Mouse (Mus musculus): ENCODE results near the gene St5. TPM values are rescaled to one million over a fixed set of nuclear protein-coding genes. Genes with fewer than 3 reads are reported as not detected.

The St5 gene
- 18.8 and 21.7 TPM in 2 replicates for polyA plus RNA-seq (2015; fragmentation: Nextera tagmentation; extraction: Ambion mirVana)

- peak; percentile 98 for ATAC-seq
- Histone ChIP-seq H3K9me3 (no peaks in the 10 kb centered on the region), H3K36me3 (no peaks in the 10 kb centered on the region), H3K27me3 (0 out of 2 replicates have a peak, but pooled peaks cover 7% of the 10 kb centered on the region), H3K4me2 (replicated peaks) (peak within 1 kb of the TSS; percentile 74), H3K27ac (peak within 1 kb of the TSS; percentile 70), H3K4me1 (replicated peaks) (peaks cover 6% of the 10 kb centered on the region; the same call in 1 of the 2 replicates), H3K4me3 (replicated peaks) (peak within 1 kb of the TSS; percentile 68), H3K9ac (replicated peaks) (peak within 1 kb of the TSS; percentile 78)
- WGBS: under 1% methylated on average over 61 of the region's 61 CpGs
Observed at GRCm38 (mm10) chr7:109703190-109704015, at the start of gene St5, which contains the start of gene Akip1. St5 (minus strand) TSS chr7:109703605. Akip1 (plus strand) TSS chr7:109703690.

- H3K9me3 ChIP-seq: no peaks in the 10 kb centered on the region
- H3K4me2 ChIP-seq (replicated peaks): peak within 1 kb of the TSS; percentile 93
- WGBS: under 1% methylated on average over 74 of the region's 74 CpGs
- ATAC-seq: peak; percentile 95
- H3K9ac ChIP-seq (replicated peaks): peak within 1 kb of the TSS; percentile 97
- no peaks in the 10 kb centered on the region for H3K27me3 ChIP-seq
- peaks cover 5% of the 10 kb centered on the region for H3K36me3 ChIP-seq
- H3K4me3 ChIP-seq (replicated peaks): peak within 1 kb of the TSS; percentile 91
- H3K4me1 ChIP-seq (replicated peaks): peaks cover 25% of the 10 kb centered on the region
- H3K27ac ChIP-seq: peak within 1 kb of the TSS; percentile 87
Observed at GRCm38 (mm10) chr7:109752008-109752925, 48.9 kb upstream of the St5 start, which contains the start of gene Tmem9b. Tmem9b (minus strand) TSS chr7:109752875.

- peak overlapping the region; percentile 91 for H3K4me3 ChIP-seq (replicated peaks)
- no peaks in the 10 kb centered on the region for H3K9me3 ChIP-seq
- H3K36me3 ChIP-seq: peaks cover 6% of the 10 kb centered on the region
- ATAC-seq: peak; percentile 40
- 3% methylated on average over 13 of the region's 13 CpGs for WGBS
- H3K27me3 ChIP-seq: no peaks in the 10 kb centered on the region
- H3K27ac ChIP-seq: peak overlapping the region; percentile 87
- peaks cover 25% of the 10 kb centered on the region for H3K4me1 ChIP-seq (replicated peaks)
- H3K9ac ChIP-seq (replicated peaks): peak overlapping the region; percentile 97
- peak overlapping the region; percentile 93 for H3K4me2 ChIP-seq (replicated peaks)
Observed at GRCm38 (mm10) chr7:109751427-109752007, 48.1 kb upstream of the St5 start.

- Histone ChIP-seq H3K27me3 (no peaks in the 10 kb centered on the region), H3K36me3 (peaks cover 39% of the 10 kb centered on the region), H3K4me3 (replicated peaks) (no peak overlapping the region), H3K4me1 (replicated peaks) (peaks cover 14% of the 10 kb centered on the region), H3K9me3 (no peaks in the 10 kb centered on the region), H3K4me2 (replicated peaks) (no peak overlapping the region), H3K27ac (no peak overlapping the region), H3K9ac (replicated peaks) (no peak overlapping the region)
- WGBS: 65% methylated on average over 1 of the region's 1 CpGs
- no peak for ATAC-seq
Observed at GRCm38 (mm10) chr7:109747747-109748146, 44.3 kb upstream of the St5 start.

GRCm38 (mm10) chr7:109741703-109742102, 38.3 kb upstream of the St5 start:
- no peak for ATAC-seq
- Histone ChIP-seq H3K4me3 (replicated peaks) (no peak overlapping the region), H3K9ac (replicated peaks) (no peak overlapping the region), H3K4me2 (replicated peaks) (no peak overlapping the region), H3K9me3 (no peaks in the 10 kb centered on the region), H3K4me1 (replicated peaks) (no peaks in the 10 kb centered on the region), H3K36me3 (peaks cover 82% of the 10 kb centered on the region), H3K27ac (no peak overlapping the region), H3K27me3 (no peaks in the 10 kb centered on the region)
- 90% methylated on average over 4 of the region's 4 CpGs for WGBS

- 92% methylated on average over 1 of the region's 1 CpGs for WGBS
- H3K4me2 ChIP-seq (replicated peaks): no peak overlapping the region
- H3K9ac ChIP-seq (replicated peaks): no peak overlapping the region
- H3K36me3 ChIP-seq: peaks cover 82% of the 10 kb centered on the region
- no peaks in the 10 kb centered on the region for H3K4me1 ChIP-seq (replicated peaks)
- no peak for ATAC-seq
- H3K27ac ChIP-seq: no peak overlapping the region
- H3K4me3 ChIP-seq (replicated peaks): no peak overlapping the region
- H3K9me3 ChIP-seq: no peaks in the 10 kb centered on the region
- no peaks in the 10 kb centered on the region for H3K27me3 ChIP-seq
Observed at GRCm38 (mm10) chr7:109741060-109741459, 37.7 kb upstream of the St5 start.

- H3K27ac ChIP-seq: no peak overlapping the region
- H3K9me3 ChIP-seq: no peaks in the 10 kb centered on the region
- 94% methylated on average over 5 of the region's 5 CpGs for WGBS
- H3K4me1 ChIP-seq (replicated peaks): no peaks in the 10 kb centered on the region
- no peak overlapping the region for H3K9ac ChIP-seq (replicated peaks)
- no peaks in the 10 kb centered on the region for H3K27me3 ChIP-seq
- no peak overlapping the region for H3K4me2 ChIP-seq (replicated peaks)
- peaks cover 84% of the 10 kb centered on the region for H3K36me3 ChIP-seq
- ATAC-seq: no peak
- H3K4me3 ChIP-seq (replicated peaks): no peak overlapping the region
Observed at GRCm38 (mm10) chr7:109739822-109740370, 36.5 kb upstream of the St5 start.

- Histone ChIP-seq H3K4me3 (replicated peaks) (no peak overlapping the region), H3K27me3 (no peaks in the 10 kb centered on the region), H3K9ac (replicated peaks) (no peak overlapping the region), H3K27ac (no peak overlapping the region), H3K36me3 (peaks cover 49% of the 10 kb centered on the region), H3K4me2 (replicated peaks) (no peak overlapping the region), H3K9me3 (no peaks in the 10 kb centered on the region), H3K4me1 (replicated peaks) (no peaks in the 10 kb centered on the region)
- ATAC-seq: no peak
- WGBS: 93% methylated on average over 4 of the region's 4 CpGs
Observed at GRCm38 (mm10) chr7:109734806-109735205, 31.4 kb upstream of the St5 start.

GRCm38 (mm10) chr7:109731626-109732025, 28.2 kb upstream of the St5 start, which contains the start of gene Ascl3:
Ascl3 (minus strand) TSS chr7:109731726.
- H3K27ac ChIP-seq: no peak within 1 kb of the TSS
- WGBS: 88% methylated on average over 5 of the region's 5 CpGs
- no peak within 1 kb of the TSS for H3K9ac ChIP-seq (replicated peaks)

GRCm38 (mm10) chr7:109723697-109724096, 20.3 kb upstream of the St5 start, which contains the start of gene BC051019:
BC051019 (minus strand) TSS chr7:109723850.
- H3K9me3 ChIP-seq: no peaks in the 10 kb centered on the region
- no peaks in the 10 kb centered on the region for H3K36me3 ChIP-seq
- H3K27me3 ChIP-seq: no peaks in the 10 kb centered on the region
- H3K9ac ChIP-seq (replicated peaks): no peak within 1 kb of the TSS
- no peak for ATAC-seq
- WGBS: 96% methylated on average over 5 of the region's 5 CpGs
- no peak within 1 kb of the TSS for H3K4me2 ChIP-seq (replicated peaks)
- no peak within 1 kb of the TSS for H3K4me3 ChIP-seq (replicated peaks)
- no peak within 1 kb of the TSS for H3K27ac ChIP-seq
- H3K4me1 ChIP-seq (replicated peaks): no peaks in the 10 kb centered on the region

More at GRCm38 (mm10) chr7:109731626-109732025, 28.2 kb upstream of the St5 start, which contains the start of gene Ascl3:
- Histone ChIP-seq H3K4me3 (replicated peaks) (no peak within 1 kb of the TSS), H3K4me2 (replicated peaks) (no peak within 1 kb of the TSS), H3K4me1 (replicated peaks) (no peaks in the 10 kb centered on the region), H3K27me3 (no peaks in the 10 kb centered on the region), H3K36me3 (peaks cover 24% of the 10 kb centered on the region), H3K9me3 (no peaks in the 10 kb centered on the region)
- no peak for ATAC-seq

GRCm38 (mm10) chr7:109723114-109723513, 19.7 kb upstream of the St5 start:
- WGBS: 92% methylated on average over 8 of the region's 8 CpGs
- H3K27me3 ChIP-seq: no peaks in the 10 kb centered on the region
- no peak for ATAC-seq

More at GRCm38 (mm10) chr7:109723114-109723513, 19.7 kb upstream of the St5 start:
- no peaks in the 10 kb centered on the region for H3K9me3 ChIP-seq
- no peak overlapping the region for H3K4me2 ChIP-seq (replicated peaks)
- H3K9ac ChIP-seq (replicated peaks): no peak overlapping the region
- H3K4me3 ChIP-seq (replicated peaks): no peak overlapping the region
- H3K27ac ChIP-seq: no peak overlapping the region
- H3K4me1 ChIP-seq (replicated peaks): no peaks in the 10 kb centered on the region
- no peaks in the 10 kb centered on the region for H3K36me3 ChIP-seq
